Mouse (Mus musculus) retina, adult 2 months (tissue): ENCODE results near the gene Klc3.

Experiments used
- DNase-seq: peaks from one replicate; pipeline ENCODE4 v3.0.0-alpha.2; 2012; ENCODE audit warnings: low read depth, low spot score

The Klc3 gene

DNA sequence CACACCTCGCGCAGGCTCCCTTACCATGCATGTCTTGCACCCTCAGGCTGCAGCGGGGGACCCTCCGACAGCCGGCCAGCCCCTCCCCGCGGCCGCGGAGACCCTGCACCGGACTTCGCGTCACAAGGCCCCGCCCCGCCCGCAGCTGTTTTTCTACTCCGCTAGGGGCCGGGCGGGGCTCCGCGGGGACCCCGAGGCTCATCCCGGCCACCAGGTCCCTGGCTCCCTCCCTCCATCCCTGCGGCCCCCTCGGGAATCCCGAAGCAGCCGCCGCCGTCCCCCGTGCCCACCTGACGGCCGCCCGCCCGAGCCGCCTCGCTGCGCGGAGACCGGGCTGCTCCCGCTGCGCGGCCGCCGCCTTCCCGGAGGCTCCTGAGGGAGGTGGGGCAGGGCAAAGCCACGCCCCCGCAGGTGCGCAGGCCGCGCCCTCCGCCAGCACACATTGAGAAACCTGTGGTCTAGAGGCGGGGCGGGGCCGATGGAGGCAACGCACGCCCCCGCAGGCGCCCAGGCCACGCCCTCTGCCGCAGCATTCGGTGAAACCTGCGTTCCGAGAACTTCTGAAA is at the start of gene Klc3:
Gene Klc3 (minus strand): TSS at position 374 of the 566 bp plus-strand sequence.
- peak; percentile 70 for DNase-seq

DNA sequence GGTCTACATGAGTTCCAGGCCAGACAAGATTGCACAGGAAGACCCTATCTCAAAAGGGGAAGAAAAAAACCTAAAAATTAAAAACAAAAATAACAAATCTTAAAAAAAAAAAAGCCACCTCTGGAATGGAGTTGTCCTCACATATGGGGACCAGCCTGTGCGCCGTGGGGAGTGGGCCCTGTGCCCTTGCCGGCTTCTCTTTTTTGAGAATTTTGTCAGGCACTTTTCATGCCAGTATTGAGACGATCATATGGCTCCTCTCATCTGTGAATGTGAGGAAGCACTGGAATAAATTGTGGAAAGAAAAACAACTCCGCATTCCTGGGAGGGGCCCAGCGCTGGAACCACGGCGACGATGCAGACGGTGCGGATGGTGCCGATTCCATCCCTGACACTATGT is 45.3 kb upstream of the Klc3 start:
- DNase-seq = no peak

DNA sequence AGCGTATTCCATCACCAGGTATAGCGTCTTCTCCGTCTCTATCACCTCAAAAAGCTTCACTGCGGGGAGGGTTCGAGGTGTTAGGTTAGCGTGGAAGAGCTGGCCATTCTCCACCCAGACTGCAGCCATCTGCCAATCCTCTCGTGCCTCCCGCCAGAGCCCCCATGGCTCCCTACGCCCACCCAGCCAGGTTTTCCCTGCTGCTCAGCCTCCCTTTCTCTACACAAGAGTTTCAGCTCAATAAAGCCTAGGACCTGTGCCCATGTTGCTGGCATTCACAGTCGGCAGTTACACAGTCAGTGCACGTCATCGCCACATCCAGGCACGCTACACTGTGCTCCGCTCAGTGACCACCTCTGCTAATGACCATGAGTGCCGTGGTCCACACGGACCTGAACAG is 43.8 kb upstream of the Klc3 start:
- DNase-seq = no peak

DNA sequence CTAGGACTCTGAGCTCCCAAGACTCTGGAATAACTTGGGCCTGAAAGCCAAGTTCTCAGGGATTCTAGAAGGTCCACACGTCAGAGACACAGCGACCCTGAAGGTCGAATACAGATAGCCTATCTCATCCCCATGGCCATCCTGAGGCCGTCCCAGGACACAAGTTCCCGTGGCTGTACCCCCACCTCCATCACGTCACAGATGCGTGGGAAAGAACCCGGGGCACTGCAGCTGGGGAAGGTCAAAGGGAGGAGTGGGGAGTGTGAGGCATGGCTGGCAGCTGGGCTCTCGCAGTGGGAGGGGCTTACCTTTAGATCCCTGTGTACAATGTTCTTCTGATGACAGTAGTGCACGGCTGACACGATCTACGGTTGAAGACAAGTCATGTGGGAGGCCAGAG is 40.9 kb upstream of the Klc3 start:
- DNase-seq = no peak

DNA sequence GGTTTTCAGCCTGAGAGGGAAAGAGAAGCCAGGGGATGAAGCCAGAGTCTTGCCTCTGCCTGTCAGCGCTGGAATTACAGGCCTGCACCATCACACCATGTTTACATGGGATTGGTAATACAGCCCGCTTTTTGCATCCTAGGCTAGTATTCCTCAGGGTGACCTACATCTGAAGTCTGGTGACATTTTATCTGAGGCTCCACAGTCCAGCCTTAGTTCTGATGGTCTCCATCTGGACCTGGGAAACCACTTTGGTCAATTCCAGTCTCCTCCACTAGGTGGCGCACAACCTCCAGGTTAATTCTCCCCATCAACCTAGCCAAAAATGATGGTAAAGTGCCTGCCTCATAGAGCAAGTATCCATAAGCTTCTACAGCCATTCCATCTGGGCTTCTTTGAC is 39.4 kb upstream of the Klc3 start:
- peak; percentile 64 for DNase-seq

DNA sequence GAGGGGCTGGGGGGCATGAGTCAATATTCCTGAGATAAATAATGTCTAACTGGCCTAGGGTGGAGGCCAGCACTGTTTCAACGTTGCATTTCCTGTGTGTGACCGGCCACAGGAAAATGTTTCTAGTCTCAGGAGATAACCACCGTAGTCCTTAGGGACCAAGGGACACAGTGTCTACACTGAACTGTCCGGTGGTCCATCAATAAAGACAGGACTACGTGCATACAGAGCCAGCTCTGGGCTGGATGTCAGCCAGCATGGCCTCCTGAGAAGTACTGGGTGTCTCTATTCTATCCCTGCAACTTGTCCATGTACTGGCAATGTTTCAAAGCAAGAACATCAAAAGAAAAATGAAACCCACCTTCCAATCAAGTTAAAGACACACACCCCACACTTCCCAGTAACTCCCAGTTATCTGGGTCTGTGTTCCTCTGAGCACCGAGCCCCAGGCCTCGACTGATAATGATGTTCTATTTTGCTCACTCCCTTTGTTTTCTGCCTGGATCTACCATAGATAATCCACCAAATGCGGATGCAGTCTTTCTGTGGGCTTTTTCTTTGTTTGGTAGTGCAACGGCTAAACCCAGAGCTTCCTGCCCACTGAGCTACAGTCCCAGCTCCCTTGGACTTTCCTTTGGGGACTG is 37.7 kb upstream of the Klc3 start:
- DNase-seq = no peak

DNA sequence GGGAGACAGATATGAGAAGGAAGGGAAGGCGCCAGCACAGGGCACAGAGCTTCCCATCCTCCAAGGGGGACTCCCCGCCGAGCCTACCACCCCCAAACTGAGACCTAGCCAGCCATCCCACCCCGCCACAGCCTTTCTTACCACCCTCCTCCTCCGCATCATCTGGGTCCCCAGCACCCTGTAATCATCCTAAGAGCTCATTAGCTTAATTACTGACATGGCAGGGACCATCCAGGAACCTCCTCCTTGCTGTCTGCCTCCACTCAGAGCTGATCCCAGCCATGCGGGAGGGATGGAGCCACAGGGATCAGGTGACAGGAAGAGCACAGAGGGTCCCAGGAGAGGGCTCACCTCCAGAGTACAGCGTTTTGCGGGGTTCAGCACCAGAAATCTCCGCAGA is 33.1 kb upstream of the Klc3 start:
- DNase-seq = no peak

DNA sequence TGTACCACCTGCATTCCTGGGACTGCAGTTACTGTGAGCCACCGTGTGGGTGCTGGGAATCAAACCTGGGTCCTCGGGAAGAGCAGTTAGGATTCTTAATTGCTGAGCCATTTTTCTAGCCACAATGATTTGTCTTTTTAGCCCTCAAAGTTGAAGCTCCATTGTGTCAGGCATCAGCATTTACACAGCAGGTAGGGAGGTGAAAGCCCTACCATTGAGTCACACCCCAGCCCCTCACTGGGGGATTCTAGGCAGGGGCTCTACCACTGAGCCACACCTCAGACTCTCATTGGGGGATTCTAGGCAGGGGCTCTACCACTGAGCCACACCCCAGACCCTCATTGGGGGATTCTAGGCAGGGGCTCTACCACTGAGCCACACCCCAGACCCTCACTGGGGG is 32.4 kb upstream of the Klc3 start:
- no peak for DNase-seq

DNA sequence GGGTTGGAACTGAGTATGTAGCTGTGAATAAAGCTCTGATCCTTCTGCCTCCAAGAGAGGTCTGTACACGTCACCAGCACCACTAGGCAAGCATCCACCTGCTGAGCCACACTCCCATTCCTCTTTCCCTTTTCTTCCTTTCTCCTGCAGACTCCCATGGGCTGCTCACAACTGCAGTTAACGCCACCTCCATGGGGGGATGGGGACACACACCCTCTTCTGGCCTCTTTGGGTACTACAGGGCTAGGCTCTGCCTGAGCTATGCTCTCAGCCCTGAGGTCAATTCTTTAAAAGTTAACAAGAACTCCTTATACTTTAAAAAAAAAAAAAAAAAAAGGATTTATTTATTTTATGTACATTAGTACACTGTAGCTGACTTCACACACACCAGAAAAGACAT is 28.6 kb upstream of the Klc3 start:
- no peak for DNase-seq

DNA sequence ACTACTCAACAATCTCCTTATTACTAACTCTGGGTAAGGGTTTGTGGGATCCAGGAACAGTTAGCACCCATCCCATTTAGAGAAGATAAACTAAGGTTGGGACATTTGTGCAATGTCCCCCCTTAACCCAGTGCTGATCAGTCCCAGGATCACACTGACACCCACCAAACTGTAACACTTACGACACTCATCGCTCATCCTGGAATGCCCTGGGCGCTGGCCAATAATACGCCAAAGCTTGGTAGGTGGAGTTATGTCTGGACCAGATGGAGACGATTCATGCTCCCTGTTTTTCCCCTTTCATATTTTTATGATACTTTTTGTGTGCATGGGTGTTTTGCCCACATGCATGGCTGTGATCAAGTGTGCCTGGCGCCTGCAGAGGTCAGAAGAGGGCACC is 26.5 kb upstream of the Klc3 start:
- no peak for DNase-seq

DNA sequence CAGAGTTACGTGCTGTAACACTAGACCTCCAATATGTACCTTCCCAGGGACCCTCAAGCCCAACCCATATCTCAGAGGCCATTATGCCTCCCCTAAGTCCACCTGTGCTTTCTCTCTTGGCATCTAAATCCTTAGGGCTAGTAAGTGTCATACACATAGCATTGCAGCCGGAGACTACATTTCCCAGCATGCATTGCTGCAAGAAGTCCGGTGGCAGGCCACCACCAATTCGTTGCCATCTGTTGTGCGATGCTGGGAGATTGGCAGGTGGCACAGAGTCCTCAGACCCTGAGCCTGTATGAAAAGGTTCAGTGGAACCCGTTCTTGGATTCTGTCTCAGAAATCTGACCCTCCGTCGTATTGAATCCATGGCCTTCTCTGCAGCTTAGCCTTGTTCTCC is 25.8 kb upstream of the Klc3 start:
- DNase-seq = peak; percentile 47

DNA sequence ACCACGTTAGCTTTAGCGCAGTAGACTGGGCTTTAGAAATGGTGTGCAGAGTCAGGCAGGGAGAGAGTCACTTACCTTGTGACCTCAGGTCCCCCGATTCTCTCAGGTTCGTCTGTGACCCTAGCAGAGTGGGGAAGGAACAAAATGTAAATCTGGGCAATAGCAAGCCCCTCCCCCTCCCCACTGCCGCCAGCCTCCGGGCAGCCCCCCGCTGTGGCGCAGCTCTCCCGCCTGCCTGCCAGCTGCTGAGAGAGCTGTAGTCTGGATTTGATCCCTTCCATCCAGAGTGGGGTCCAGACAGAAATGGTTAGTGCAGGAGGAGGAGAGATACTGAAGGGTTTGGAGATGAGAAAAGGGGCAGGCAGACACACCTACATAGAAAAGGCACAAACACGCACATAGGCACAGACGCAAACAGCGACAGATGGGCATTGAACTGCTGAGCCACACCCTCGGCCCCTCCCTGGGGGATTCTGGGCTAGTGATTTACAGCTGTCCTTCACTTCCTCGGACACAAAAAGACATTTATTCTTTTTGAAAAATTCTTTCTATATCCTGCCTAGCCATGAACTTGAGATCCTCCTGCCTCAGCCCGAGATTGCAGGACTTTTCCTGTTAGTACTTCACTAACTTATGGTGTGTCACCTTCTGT is 24.2 kb upstream of the Klc3 start:
- no peak for DNase-seq

DNA sequence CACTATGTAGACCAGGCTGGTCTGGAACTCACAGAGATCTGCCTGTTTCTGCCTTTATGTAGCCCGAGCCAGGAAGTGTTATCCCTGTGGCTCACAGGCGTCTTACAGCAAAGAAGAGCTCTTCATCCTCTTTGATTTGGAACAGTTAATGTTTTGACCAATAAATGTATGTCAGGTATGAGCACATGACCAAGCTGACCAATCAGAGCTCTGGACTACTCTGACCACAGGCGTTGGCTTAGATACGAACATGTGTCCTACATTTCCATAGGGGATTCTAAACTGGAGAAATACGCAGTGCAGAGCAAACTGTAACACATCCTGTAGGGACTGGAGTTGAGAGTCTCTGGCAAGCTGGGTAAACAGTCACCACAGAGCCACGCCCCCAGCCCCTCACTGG is 23.0 kb upstream of the Klc3 start:
- DNase-seq = no peak

DNA sequence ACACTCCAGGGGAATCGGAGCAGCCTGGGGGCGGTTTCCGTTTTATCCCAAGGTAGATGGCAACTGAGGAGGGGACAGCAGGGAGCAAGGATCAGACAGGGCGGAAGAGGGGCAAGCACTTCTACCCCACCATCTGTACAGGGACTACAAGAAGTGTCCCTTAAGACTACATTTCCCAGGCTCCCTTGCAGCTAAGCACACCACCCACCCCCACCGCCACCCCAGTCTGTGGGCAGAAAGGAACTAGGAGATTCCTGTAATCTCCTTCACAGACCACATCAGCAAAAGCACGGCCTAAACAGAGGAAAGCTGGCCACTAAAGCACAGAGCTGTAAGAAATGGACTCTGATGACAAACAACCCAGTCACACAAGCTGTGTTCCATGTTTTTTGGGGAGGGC is 22.4 kb upstream of the Klc3 start:
- DNase-seq = no peak

DNA sequence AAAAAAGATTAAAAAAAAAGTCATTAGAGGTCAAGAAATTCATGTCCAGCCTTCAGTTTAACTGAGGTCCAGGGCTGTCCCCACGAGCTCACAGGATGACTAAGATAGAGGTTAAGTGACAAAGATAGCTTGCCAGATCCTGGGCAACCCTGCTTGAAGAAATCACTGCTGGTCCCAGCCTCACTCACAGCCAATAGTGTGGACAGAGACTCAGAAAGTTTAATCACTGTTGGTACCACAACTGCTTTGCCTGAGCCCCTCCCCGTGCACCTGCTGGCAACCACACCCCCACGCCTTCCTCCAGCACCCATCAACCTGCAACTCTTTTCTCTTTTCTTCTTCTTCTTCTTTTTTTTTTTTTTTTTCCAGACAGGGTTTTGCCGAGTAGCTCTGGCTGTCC is 20.1 kb upstream of the Klc3 start:
- no peak for DNase-seq

DNA sequence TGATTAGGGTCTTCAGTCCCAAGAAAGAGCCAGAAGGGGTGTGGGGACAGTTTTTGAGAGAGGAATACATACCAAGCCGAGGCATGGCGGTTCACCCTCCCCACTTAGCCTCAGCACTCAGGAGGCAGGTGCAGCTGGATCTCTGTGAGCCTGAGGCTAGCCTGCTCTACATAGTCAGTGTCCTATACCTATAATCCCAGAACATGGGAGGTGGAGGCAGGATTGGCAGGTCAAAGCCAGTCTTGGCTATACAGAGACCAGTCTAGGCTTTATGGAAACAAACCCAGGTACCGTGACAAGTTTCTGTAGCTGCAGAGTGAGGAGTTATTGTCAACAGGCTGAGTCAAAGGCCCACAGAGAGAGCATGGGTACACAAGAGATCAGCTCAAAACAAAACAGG is 19.2 kb upstream of the Klc3 start:
- no peak for DNase-seq

DNA sequence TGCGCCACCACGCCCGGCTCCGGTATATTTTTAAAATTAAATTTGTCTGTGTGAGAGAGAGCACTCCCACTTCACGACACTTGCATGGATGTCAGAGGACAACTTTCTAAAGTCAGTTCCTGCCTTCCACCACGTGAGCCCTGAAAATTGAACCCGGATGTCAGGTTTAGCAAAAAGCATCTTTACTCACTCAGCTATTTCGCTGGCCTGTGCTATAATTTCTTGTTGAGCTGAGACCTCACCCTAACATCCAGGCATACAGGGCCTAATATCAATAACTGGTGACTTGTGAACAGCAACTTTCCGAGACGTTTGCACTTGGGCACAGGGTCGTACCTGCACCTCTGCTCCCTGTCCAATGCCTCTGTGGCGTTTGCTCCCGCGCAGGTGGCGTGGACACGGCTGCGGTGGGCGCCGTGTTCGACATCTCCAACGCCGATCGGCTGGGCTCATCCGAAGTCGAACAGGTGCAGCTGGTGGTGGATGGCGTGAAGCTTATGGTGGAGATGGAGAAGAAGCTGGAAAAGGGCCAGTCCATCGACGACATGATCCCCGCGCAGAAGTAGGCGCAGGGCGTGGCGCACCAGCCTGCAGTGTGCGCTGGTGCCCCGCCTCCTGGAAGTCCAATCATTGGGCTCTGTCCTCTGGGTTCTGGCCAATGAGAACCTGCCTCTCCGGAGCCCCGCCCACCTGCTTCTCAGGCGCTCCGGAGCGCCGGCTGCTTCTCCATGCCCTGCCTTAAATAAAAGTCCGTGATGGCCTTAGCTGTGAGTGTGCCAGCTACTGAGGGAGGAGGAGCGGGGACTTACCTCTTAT is 17.1 kb upstream of the Klc3 start:
- DNase-seq = peak; percentile 77

DNA sequence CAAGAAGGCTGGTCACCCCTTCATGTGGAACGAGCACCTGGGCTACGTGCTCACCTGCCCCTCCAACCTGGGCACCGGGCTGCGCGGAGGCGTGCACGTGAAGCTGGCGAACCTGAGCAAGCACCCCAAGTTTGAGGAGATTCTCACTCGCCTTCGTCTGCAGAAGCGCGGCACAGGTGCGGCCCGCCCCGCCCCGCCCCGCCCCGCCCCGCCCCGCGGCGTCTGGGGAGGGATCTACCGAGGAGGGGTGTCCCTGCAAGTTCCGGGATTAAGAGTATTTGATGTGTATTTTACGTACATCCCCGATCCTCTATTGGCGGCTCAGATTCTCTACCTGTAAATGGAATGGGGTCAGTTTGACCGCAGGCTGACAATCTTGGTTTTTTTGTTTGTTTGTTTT is 16.2 kb upstream of the Klc3 start:
- DNase-seq = no peak

DNA sequence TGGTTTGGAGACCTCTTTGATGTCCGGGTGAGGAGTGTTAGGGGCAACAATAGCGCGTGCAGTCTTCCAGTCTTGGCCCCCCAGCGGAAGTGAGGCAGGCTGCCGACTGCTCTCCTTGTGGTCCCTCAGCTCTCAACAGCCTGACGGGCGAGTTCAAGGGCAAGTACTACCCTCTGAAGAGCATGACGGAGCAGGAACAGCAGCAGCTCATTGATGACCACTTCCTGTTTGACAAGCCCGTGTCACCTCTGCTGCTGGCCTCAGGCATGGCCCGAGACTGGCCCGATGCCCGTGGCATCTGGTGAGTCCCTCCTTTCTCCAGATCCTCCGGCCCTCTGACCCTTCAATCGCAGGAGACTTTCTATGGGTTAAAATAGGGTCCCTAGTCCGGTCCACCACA is 12.7 kb upstream of the Klc3 start:
- no peak for DNase-seq

DNA sequence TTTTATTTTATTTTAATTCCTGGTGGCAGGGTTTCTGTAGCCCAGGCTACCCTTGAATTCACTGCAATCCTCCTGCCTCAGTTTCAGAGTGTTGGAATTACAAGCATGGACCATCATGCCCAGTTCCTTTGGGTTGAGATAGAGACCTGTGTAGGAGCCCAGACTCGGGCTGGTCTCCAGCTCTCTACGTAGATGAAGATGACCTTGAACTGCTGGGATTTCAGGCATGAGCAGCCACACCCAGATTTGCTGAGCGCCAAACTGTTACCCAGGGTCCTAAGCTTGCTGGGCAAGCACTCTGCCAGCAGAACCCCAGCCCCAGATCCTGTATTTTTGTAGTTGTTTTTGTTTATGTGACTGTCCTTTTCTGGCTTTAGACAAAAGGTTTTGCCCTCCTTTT is 9.6 kb upstream of the Klc3 start:
- DNase-seq = no peak

DNA sequence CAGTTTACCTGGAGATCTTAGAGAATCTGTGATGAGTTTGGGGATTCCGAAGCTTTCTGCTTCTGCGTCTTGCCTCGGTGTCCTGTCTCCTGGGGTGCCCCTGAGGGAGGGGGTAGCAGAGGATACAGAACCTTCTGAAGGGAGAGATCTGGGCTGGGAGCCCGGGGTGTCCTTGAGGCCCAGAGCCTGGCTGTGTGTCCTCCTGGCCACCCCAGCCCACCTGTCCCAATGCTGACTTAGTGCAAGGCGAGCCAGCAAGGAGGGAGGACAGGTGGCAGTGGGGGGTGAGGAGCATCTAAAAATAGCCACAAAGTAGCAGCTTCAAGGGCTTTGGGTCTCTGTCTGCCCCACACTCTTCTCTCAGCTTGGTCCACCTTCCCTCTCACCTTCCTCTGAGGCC is 7.9 kb upstream of the Klc3 start:
- no peak for DNase-seq

DNA sequence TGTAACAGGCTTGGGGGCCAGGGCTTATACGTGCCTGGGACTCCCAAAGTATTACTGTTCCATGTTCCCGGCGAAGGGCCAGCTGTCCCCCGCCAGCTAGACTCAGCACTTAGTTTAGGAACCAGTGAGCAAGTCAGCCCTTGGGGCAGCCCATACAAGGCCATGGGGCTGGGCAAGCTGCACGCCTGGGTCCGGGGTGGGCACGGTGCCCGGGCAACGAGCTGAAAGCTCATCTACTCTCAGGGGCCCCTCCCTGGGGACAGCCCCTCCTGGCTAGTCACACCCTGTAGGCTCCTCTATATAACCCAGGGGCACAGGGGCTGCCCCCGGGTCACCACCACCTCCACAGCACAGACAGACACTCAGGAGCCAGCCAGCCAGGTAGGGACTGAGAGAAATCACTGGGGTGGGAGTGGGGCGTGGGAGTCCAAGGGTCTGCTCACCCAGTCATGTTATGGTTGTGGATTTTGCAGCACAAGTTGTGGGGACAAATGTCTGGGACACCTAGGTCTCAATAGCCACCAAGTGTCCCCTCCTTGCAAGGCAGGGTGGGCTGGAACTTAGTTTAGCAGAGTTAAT is 7.0 kb upstream of the Klc3 start:
- DNase-seq = no peak
